Mouse (Mus musculus): ENCODE measurements around the gene Sgce. TPM values are rescaled to one million over a fixed set of nuclear protein-coding genes. Genes with fewer than 3 reads are reported as not detected.

Sgce gene
- polyA plus RNA-seq, 2 experiments: 8.9 to 14.2 TPM

GRCm38 (mm10) chr6:4722739-4723138 is 24.3 kb downstream of the Sgce start:
- no peak overlapping the region for H3K4me2 ChIP-seq (ENCODE audit: low read depth)
- H3K36me3 ChIP-seq (replicated peaks; ENCODE audit: control insufficient read depth, insufficient read depth, low read depth): no peaks in the 10 kb centered on the region
- DNase-seq (ENCODE audit: low read depth in 3 of 3, low spot score in 3 of 3) (no peak), ATAC-seq (ENCODE audit: insufficient read depth) (no peak)
- no peak overlapping the region for H3K4me3 ChIP-seq (ENCODE audit: insufficient read depth in 1 of 2, low read depth in 2 of 2, low read length in 2 of 2)
- H3K27ac ChIP-seq: no peak overlapping the region
- TF ChIP-seq CTCF (IDR thresholded peaks at IDR 0.05; ENCODE audit: low read depth) (no peak), EP300 (IDR thresholded peaks at IDR 0.05; ENCODE audit: low read depth) (no peak)
- 74% methylated on average over 13 of the region's 13 CpGs for WGBS (ENCODE audit: insufficient replicate concordance)
- no peaks in the 10 kb centered on the region for H3K4me1 ChIP-seq (replicated peaks; ENCODE audit: control insufficient read depth in 2 of 2, insufficient read depth in 2 of 2, low read length in 1 of 2)
- no peak overlapping the region for H3K9ac ChIP-seq (replicated peaks)
- H3K9me3 ChIP-seq (ENCODE audit: control insufficient read depth, low read length): no peaks in the 10 kb centered on the region
- no peaks in the 10 kb centered on the region for H3K27me3 ChIP-seq (ENCODE audit: control insufficient read depth, insufficient read depth, low read length)

GRCm38 (mm10) chr6:4722142-4722541 is 24.9 kb downstream of the Sgce start:
- no peak for ATAC-seq (ENCODE audit: insufficient read depth)
- Histone ChIP-seq H3K4me1 (replicated peaks; ENCODE audit: control insufficient read depth in 2 of 2, insufficient read depth in 2 of 2, low read length in 1 of 2) (no peaks in the 10 kb centered on the region), H3K4me2 (ENCODE audit: low read depth) (no peak overlapping the region), H3K36me3 (replicated peaks; ENCODE audit: control insufficient read depth, insufficient read depth, low read depth) (no peaks in the 10 kb centered on the region), H3K9me3 (ENCODE audit: control insufficient read depth, low read length) (no peaks in the 10 kb centered on the region), H3K27me3 (ENCODE audit: control insufficient read depth, insufficient read depth, low read length) (no peaks in the 10 kb centered on the region), H3K27ac (no peak overlapping the region), H3K4me3 (ENCODE audit: insufficient read depth in 1 of 2, low read depth in 2 of 2, low read length in 2 of 2) (no peak overlapping the region), H3K9ac (replicated peaks) (no peak overlapping the region)
- 58% methylated on average over 6 of the region's 6 CpGs for WGBS (ENCODE audit: insufficient replicate concordance)
- TF ChIP-seq CTCF (IDR thresholded peaks at IDR 0.05; ENCODE audit: low read depth): no peak
- TF ChIP-seq EP300 (IDR thresholded peaks at IDR 0.05; ENCODE audit: low read depth): no peak
- DNase-seq (ENCODE audit: low read depth in 3 of 3, low spot score in 3 of 3): no peak

DNA sequence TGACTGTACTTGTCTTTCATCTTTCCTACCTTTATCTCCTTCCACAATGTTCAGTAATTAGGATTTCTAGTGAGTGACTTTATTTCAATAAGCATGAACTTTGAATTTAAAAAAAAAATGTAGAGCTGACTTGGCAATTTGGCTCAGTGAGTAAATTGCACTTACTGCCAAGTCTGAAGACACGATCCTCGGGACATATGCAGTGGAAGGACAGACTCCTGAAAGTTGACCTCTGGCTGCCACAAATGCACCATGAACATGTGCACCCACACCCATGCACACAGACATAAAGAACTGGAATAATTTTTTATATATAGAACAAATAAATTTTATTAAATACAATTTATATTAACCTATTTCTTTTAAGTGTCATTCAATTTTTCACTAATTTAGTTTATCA is 29.7 kb downstream of the Sgce start:
- DNase-seq (ENCODE audit: low read depth in 3 of 3, low spot score in 3 of 3) (no peak), ATAC-seq (ENCODE audit: insufficient read depth) (no peak)
- Histone ChIP-seq H3K27me3 (ENCODE audit: control insufficient read depth, insufficient read depth, low read length) (no peaks in the 10 kb centered on the region), H3K27ac (no peak overlapping the region), H3K4me2 (ENCODE audit: low read depth) (no peak overlapping the region), H3K9ac (replicated peaks) (no peak overlapping the region), H3K4me3 (ENCODE audit: insufficient read depth in 1 of 2, low read depth in 2 of 2, low read length in 2 of 2) (no peak overlapping the region), H3K36me3 (replicated peaks; ENCODE audit: control insufficient read depth, insufficient read depth, low read depth) (no peaks in the 10 kb centered on the region), H3K4me1 (replicated peaks; ENCODE audit: control insufficient read depth in 2 of 2, insufficient read depth in 2 of 2, low read length in 1 of 2) (no peaks in the 10 kb centered on the region), H3K9me3 (ENCODE audit: control insufficient read depth, low read length) (no peaks in the 10 kb centered on the region)
- 74% methylated on average over 2 of the region's 2 CpGs for WGBS (ENCODE audit: insufficient replicate concordance)
- no peak for TF ChIP-seq CTCF (IDR thresholded peaks at IDR 0.05; ENCODE audit: low read depth)

DNA sequence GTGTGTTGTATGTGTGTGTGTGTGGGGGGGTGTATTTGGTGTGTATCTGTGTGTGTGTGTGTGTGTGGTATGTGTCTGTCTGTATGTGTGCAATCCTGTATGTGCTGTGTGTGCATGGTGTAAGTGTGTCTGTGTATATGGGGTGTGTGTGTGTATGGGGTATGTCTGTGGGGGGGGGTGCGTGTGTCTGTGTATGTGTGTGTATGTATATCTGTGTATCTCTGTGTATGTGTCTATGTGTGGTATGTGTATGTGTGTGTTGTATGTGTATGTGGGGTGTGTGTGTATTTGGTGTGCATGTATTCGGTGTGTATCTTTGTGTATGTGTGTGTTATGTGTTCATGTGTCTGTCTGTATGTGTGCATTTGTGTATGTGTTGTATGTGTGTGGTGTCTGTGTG is 30.8 kb downstream of the Sgce start:
- no peak for ATAC-seq (ENCODE audit: insufficient read depth)
- H3K9ac ChIP-seq (replicated peaks): no peak overlapping the region
- DNase-seq (ENCODE audit: low read depth in 3 of 3, low spot score in 3 of 3): no peak
- no peak overlapping the region for H3K4me2 ChIP-seq (ENCODE audit: low read depth)
- no peak overlapping the region for H3K27ac ChIP-seq
- no peaks in the 10 kb centered on the region for H3K36me3 ChIP-seq (replicated peaks; ENCODE audit: control insufficient read depth, insufficient read depth, low read depth)
- no peaks in the 10 kb centered on the region for H3K4me1 ChIP-seq (replicated peaks; ENCODE audit: control insufficient read depth in 2 of 2, insufficient read depth in 2 of 2, low read length in 1 of 2)
- H3K4me3 ChIP-seq (ENCODE audit: insufficient read depth in 1 of 2, low read depth in 2 of 2, low read length in 2 of 2): no peak overlapping the region
- 83% methylated on average over 2 of the region's 2 CpGs for WGBS (ENCODE audit: insufficient replicate concordance)
- H3K27me3 ChIP-seq (ENCODE audit: control insufficient read depth, insufficient read depth, low read length): no peaks in the 10 kb centered on the region
- no peaks in the 10 kb centered on the region for H3K9me3 ChIP-seq (ENCODE audit: control insufficient read depth, low read length)
- no peak for TF ChIP-seq EP300 (IDR thresholded peaks at IDR 0.05; ENCODE audit: low read depth)
- TF ChIP-seq CTCF (IDR thresholded peaks at IDR 0.05; ENCODE audit: low read depth): no peak

DNA sequence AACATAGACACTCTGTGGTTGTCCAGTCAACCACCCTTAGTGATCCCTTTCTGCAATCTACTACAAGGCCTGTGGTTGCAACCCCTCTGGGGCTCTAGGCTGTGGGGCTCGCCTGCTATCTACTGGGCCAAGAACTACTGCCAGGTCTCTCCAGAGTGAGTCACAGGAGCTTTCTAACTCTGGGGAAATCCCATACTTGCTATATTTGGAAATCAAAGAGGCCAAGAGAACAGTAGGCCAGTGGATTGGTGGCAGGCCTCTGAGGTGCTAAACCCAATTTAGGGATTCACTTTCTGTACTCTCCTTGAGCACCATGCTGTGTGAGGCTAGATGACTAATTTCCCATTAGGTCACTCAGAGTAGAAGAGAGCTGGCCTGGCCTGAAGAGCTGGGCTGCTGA is 38.0 kb downstream of the Sgce start:
- no peak overlapping the region for H3K9ac ChIP-seq (replicated peaks)
- WGBS (ENCODE audit: insufficient replicate concordance): 55% methylated on average over 1 of the region's 1 CpGs
- DNase-seq (ENCODE audit: low read depth in 3 of 3, low spot score in 3 of 3): no peak

More for the DNA sequence above, 38.0 kb downstream of the Sgce start:
- TF ChIP-seq CTCF (IDR thresholded peaks at IDR 0.05; ENCODE audit: low read depth) (no peak), EP300 (IDR thresholded peaks at IDR 0.05; ENCODE audit: low read depth) (no peak)
- Histone ChIP-seq H3K27ac (no peak overlapping the region), H3K9me3 (ENCODE audit: control insufficient read depth, low read length) (no peaks in the 10 kb centered on the region), H3K27me3 (ENCODE audit: control insufficient read depth, insufficient read depth, low read length) (no peaks in the 10 kb centered on the region), H3K4me2 (ENCODE audit: low read depth) (no peak overlapping the region), H3K4me3 (ENCODE audit: insufficient read depth in 1 of 2, low read depth in 2 of 2, low read length in 2 of 2) (no peak overlapping the region), H3K4me1 (replicated peaks; ENCODE audit: control insufficient read depth in 2 of 2, insufficient read depth in 2 of 2, low read length in 1 of 2) (no peaks in the 10 kb centered on the region), H3K36me3 (replicated peaks; ENCODE audit: control insufficient read depth, insufficient read depth, low read depth) (no peaks in the 10 kb centered on the region)
- no peak for ATAC-seq (ENCODE audit: insufficient read depth)
